Mouse (Mus musculus) spleen, adult 2 months (tissue): ENCODE results near the gene Nfatc2ip.

Source experiments
- CTCF ChIP-seq: fragments of 200-500 bp; IDR thresholded peaks from 2 replicates; pipeline ENCODE4 v1.5.1; 2011; ENCODE audit warnings: mild to moderate bottlenecking, inconsistent platforms; ENCODE audit not compliant: insufficient read depth, insufficient read length, insufficient replicate concordance; ENCODE audit errors: extremely low read depth
- POLR2A ChIP-seq: fragments of 200-500 bp; IDR thresholded peaks from 2 replicates; pipeline ENCODE4 v1.6.1; 2011; ENCODE audit warnings: low read depth, low read length, inconsistent platforms

- TF ChIP-seq POLR2A (no peak), CTCF (no peak)
These were observed 684 bp upstream of the Nfatc2ip start for GRCm38 (mm10) chr7:126397221-126397620.
